Mouse (Mus musculus) midbrain, embryonic 12.5 days (tissue): ENCODE measurements around the gene Epha8. TPM values are rescaled to one million over a fixed set of nuclear protein-coding genes. Genes with fewer than 3 reads are reported as not detected.

Experiments
- ATAC-seq: fragments of 200-750 bp; cut with Nextera tagmentation; 2 replicates; pipeline ENCODE4 v1.8.0; 2017; ENCODE audit warnings: low read depth, moderate TSS enrichment, moderate library complexity; ENCODE audit not compliant: low FRiP score
- H3K27ac ChIP-seq: fragments of 300-500 bp; sonication (generic); replicated peaks from 2 replicates; pipeline ENCODE4 v1.5.1; 2016; ENCODE audit warnings: mild to moderate bottlenecking
- H3K27me3 ChIP-seq: fragments of 300-500 bp; sonication (generic); 2 replicates; pipeline ENCODE4 v1.6.1; 2016; ENCODE audit warnings: mild to moderate bottlenecking
- H3K36me3 ChIP-seq: fragments of 300-500 bp; sonication (generic); 2 replicates; pipeline ENCODE4 v1.6.1; 2016
- H3K4me1 ChIP-seq: fragments of 300-500 bp; sonication (generic); 2 replicates; pipeline ENCODE4 v1.6.1; 2016
- H3K4me2 ChIP-seq: fragments of 300-500 bp; sonication (generic); replicated peaks from 2 replicates; pipeline ENCODE4 v1.6.1; 2016; ENCODE audit warnings: mild to moderate bottlenecking, moderate library complexity
- H3K4me3 ChIP-seq: fragments of 300-500 bp; sonication (generic); 2 replicates; pipeline ENCODE4 v1.5.1; 2016; ENCODE audit warnings: mild to moderate bottlenecking
- H3K9ac ChIP-seq: fragments of 300-500 bp; sonication (generic); replicated peaks from 2 replicates; pipeline ENCODE4 v1.6.1; 2016; ENCODE audit warnings: mild to moderate bottlenecking, moderate library complexity
- H3K9me3 ChIP-seq: fragments of 300-500 bp; sonication (generic); 2 replicates; pipeline ENCODE4 v1.6.1; 2016; ENCODE audit warnings: mild to moderate bottlenecking
- WGBS: fragments of 180-500 bp; shearing (Covaris S2); methylation state at CpG from one replicate; pipeline ENCODE4 v1.1.7; 2016; 5-methylcytosine and 5-hydroxymethylcytosine counted together
- polyA plus RNA-seq: library from polyadenylated mRNA; unstranded; fragments of >200 nt; fragmentation: Nextera tagmentation; extraction: Ambion mirVana; gene quantifications from 2 replicates; pipeline ENCODE4 v1.2.1, GENCODE M21; 2016

Gene Epha8
- polyA plus RNA-seq, 1 experiment from 2014 or later: 10.9 TPM

- no peak overlapping the region for H3K27ac ChIP-seq
- WGBS: 84% methylated on average over 8 of the region's 8 CpGs
- peaks cover 78% of the 10 kb centered on the region for H3K27me3 ChIP-seq
Measured at GRCm38 (mm10) chr4:136918834-136919233, 37.8 kb downstream of the Epha8 start.

DNA sequence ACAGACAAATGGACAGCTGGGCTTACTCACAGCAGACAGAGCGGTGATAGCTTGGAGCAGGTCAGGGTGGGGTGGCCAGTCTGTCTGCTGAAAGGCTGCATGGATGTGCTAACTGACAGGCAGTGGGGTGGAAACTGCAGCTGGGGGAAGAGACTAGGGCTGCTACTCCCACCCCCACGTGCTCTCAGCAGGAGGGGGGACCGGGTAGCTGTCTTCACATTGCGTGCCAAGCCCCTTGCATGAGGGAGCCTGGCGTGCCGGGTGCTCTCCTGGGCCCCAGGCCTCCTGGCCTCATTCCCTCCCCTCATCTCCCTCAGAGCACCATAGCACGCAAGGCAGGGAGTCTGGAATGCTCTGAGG, 39.5 kb downstream of the Epha8 start:
- H3K9me3 ChIP-seq: no peaks in the 10 kb centered on the region
- peaks cover 73% of the 10 kb centered on the region for H3K27me3 ChIP-seq
- WGBS: 46% methylated on average over 7 of the region's 7 CpGs
- no peak overlapping the region for H3K4me3 ChIP-seq
- peaks cover 36% of the 10 kb centered on the region for H3K4me1 ChIP-seq
- H3K36me3 ChIP-seq: no peaks in the 10 kb centered on the region
- H3K27ac ChIP-seq: peak overlapping the region; percentile 65; the same call in 1 of the 2 replicates
- no peak overlapping the region for H3K9ac ChIP-seq
- no peak overlapping the region for H3K4me2 ChIP-seq
- ATAC-seq: no peak

More at GRCm38 (mm10) chr4:136918834-136919233, 37.8 kb downstream of the Epha8 start:
- Histone ChIP-seq H3K4me3 (no peak overlapping the region), H3K9me3 (no peaks in the 10 kb centered on the region), H3K36me3 (no peaks in the 10 kb centered on the region), H3K9ac (no peak overlapping the region), H3K4me2 (no peak overlapping the region), H3K4me1 (peaks cover 26% of the 10 kb centered on the region)
- ATAC-seq: no peak

- Histone ChIP-seq H3K4me3 (no peak overlapping the region), H3K27ac (peak overlapping the region; percentile 65), H3K9me3 (no peaks in the 10 kb centered on the region), H3K36me3 (no peaks in the 10 kb centered on the region), H3K4me2 (no peak overlapping the region), H3K9ac (no peak overlapping the region), H3K27me3 (peaks cover 73% of the 10 kb centered on the region), H3K4me1 (peaks cover 37% of the 10 kb centered on the region)
- 62% methylated on average over 20 of the region's 20 CpGs for WGBS
- ATAC-seq: no peak
Measured at GRCm38 (mm10) chr4:136916359-136917164, 40.1 kb downstream of the Epha8 start.

DNA sequence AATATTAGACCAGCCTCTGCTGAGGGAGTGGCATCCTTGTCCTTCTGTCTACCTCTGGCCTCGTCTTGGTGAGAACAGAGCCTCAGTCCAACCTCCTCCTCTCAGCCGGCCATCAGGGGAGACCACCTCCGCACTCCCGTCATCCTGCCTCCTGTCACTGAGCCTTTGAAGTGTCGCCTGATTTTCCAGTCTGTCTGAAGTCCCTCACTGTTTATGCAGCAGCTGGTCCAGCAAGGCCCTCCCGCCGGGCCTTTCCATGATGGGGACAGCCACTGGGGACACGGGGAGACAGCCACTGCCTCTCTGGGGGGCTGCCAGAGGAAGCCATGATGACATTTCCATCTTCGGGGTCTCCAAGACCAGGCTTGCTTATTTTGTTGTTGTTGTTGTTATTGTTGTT, 43.8 kb downstream of the Epha8 start:
- H3K27me3 ChIP-seq: peaks cover 81% of the 10 kb centered on the region
- H3K4me1 ChIP-seq: peaks cover 46% of the 10 kb centered on the region
- H3K36me3 ChIP-seq: no peaks in the 10 kb centered on the region
- H3K27ac ChIP-seq: peak overlapping the region; percentile 81
- peak overlapping the region; percentile 25; the same call in 1 of the 2 replicates for H3K4me2 ChIP-seq
- WGBS: 13% methylated on average over 9 of the region's 9 CpGs
- peak overlapping the region; percentile 9; the same call in 1 of the 2 replicates for H3K4me3 ChIP-seq
- no peak for ATAC-seq
- H3K9ac ChIP-seq: no peak overlapping the region
- H3K9me3 ChIP-seq: no peaks in the 10 kb centered on the region

GRCm38 (mm10) chr4:136911804-136912203, 44.8 kb downstream of the Epha8 start:
- H3K4me3 ChIP-seq: peak overlapping the region; percentile 9; the same call in 1 of the 2 replicates
- peaks cover 40% of the 10 kb centered on the region for H3K4me1 ChIP-seq
- H3K9me3 ChIP-seq: no peaks in the 10 kb centered on the region
- peak overlapping the region; percentile 81 for H3K27ac ChIP-seq
- H3K36me3 ChIP-seq: no peaks in the 10 kb centered on the region
- peaks cover 81% of the 10 kb centered on the region for H3K27me3 ChIP-seq
- H3K9ac ChIP-seq: no peak overlapping the region
- peak overlapping the region; percentile 40 for H3K4me2 ChIP-seq
- WGBS: 42% methylated on average over 9 of the region's 9 CpGs
- ATAC-seq: no peak; the same call in 1 of the 2 replicates

GRCm38 (mm10) chr4:136911211-136911646, 45.4 kb downstream of the Epha8 start:
- H3K36me3 ChIP-seq: no peaks in the 10 kb centered on the region
- H3K9me3 ChIP-seq: no peaks in the 10 kb centered on the region
- H3K27me3 ChIP-seq: peaks cover 83% of the 10 kb centered on the region
- H3K4me2 ChIP-seq: peak overlapping the region; percentile 40
- H3K27ac ChIP-seq: peak overlapping the region; percentile 81
- peaks cover 34% of the 10 kb centered on the region for H3K4me1 ChIP-seq
- no peak overlapping the region for H3K9ac ChIP-seq
- 3% methylated on average over 17 of the region's 17 CpGs for WGBS
- H3K4me3 ChIP-seq: no peak overlapping the region
- ATAC-seq: peak; percentile 77

DNA sequence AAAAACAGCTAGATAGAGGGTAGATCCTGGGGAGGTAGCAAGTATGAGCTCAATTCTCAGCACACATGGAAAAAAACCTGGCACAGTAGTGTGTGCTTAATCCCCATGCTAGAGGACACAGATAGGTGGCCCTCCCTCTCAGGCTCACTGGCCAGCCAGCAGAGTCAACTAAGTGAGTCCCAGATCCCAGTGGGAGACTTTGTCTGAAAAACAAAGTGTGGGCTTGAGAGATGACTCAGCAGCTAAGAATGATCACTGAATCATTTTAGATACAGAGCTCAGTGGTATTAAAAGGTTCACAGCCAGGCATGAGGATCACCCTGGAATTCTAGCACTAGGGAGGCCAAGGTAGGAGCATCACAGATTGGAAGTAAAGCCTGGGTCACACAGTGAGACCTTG, 48.8 kb downstream of the Epha8 start:
- no peak overlapping the region for H3K27ac ChIP-seq
- peaks cover 90% of the 10 kb centered on the region for H3K27me3 ChIP-seq
- no peak for ATAC-seq
- no peak overlapping the region for H3K4me3 ChIP-seq
- no peaks in the 10 kb centered on the region for H3K36me3 ChIP-seq
- no peak overlapping the region for H3K4me2 ChIP-seq
- H3K9ac ChIP-seq: no peak overlapping the region
- peaks cover 37% of the 10 kb centered on the region for H3K4me1 ChIP-seq
- H3K9me3 ChIP-seq: no peaks in the 10 kb centered on the region

- H3K9ac ChIP-seq: no peak overlapping the region
- H3K9me3 ChIP-seq: no peaks in the 10 kb centered on the region
- no peak overlapping the region for H3K4me2 ChIP-seq
- peaks cover 91% of the 10 kb centered on the region for H3K27me3 ChIP-seq
- no peak overlapping the region for H3K4me3 ChIP-seq
- H3K27ac ChIP-seq: no peak overlapping the region
- H3K4me1 ChIP-seq: peaks cover 29% of the 10 kb centered on the region
- no peak for ATAC-seq
- no peaks in the 10 kb centered on the region for H3K36me3 ChIP-seq
- WGBS: 14% methylated on average over 7 of the region's 7 CpGs
Measured at GRCm38 (mm10) chr4:136907033-136907432, 49.6 kb downstream of the Epha8 start.

DNA sequence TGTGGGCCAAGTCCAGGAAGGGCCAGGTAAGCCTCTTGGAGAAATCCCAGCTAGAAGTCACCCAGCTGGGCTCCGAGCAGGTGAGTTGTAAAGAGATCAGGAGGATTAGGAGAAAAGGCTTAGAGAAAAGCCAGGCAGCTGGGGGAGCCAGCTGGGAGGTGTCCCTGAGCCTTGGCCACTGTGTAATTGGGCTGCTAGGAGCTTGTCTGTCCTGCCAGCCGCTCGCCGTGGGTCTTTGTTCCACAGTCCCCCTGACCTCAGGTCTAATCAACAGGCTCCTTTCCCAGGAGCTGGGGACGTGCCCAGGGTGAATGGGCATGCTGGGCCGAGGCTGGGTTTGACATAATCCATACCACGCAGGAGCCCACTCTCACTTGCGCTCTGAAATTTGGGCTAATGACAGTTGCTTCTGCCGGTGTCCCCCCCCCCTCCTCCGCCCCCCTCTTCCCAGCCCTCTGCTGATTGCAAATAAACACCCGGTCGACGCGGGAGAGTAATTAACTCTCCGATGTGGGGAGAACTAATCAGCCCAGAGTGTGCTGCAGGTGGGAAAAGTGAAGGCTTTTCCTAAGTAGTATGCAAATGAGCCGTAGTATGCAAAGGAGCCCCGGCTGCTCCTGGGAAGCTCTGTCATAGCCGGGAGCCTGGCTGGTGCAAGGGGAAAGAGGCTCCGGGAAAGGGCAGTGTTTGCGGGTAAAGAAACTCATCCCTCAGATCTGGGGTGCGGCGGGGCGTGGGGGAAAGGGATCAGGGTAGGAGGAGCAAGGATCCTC, 51.7 kb downstream of the Epha8 start:
- Histone ChIP-seq H3K9ac (no peak overlapping the region; the same call in 1 of the 2 replicates), H3K36me3 (no peaks in the 10 kb centered on the region), H3K4me1 (peaks cover 15% of the 10 kb centered on the region), H3K4me3 (peak overlapping the region; percentile 6; the same call in 1 of the 2 replicates), H3K27ac (no peak overlapping the region; the same call in 1 of the 2 replicates), H3K27me3 (peaks cover 76% of the 10 kb centered on the region), H3K9me3 (no peaks in the 10 kb centered on the region), H3K4me2 (peak overlapping the region; percentile 38)
- ATAC-seq: peak; percentile 38; the same call in 1 of the 2 replicates
- under 1% methylated on average over 23 of the region's 23 CpGs for WGBS

- 69% methylated on average over 7 of the region's 7 CpGs for WGBS
- Histone ChIP-seq H3K9ac (no peak overlapping the region), H3K4me1 (peaks cover 12% of the 10 kb centered on the region; the same call in 1 of the 2 replicates), H3K9me3 (no peaks in the 10 kb centered on the region), H3K4me2 (no peak overlapping the region), H3K27me3 (peaks cover 73% of the 10 kb centered on the region), H3K36me3 (no peaks in the 10 kb centered on the region), H3K27ac (no peak overlapping the region), H3K4me3 (no peak overlapping the region)
- ATAC-seq: no peak
Measured at GRCm38 (mm10) chr4:136899154-136899553, 57.5 kb downstream of the Epha8 start.

DNA sequence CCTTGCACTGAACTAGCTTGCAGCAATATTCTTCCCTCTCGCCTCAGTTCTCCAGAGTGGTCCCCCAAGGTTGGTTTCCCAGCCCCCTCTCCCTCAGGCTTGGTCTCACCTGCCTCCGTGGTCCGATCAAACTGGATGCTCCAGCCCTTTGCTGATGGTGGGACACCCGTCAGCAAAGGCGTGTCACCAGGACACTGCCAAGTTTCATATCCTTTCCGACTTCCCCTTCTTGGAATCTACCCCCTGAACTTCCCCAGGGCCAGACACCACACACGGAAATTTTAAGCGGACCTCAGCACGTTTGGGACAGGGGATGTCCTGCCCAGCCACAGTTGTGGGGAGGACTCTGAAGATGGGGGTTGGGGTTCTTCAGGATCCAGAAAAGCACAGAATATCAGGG, 58.0 kb downstream of the Epha8 start, which contains the start of gene C1qa:
Gene C1qa (minus strand): TSS at position 167 of the 400 bp plus-strand sequence.
- Histone ChIP-seq H3K9ac (no peak within 1 kb of the TSS), H3K9me3 (no peaks in the 10 kb centered on the region), H3K4me2 (no peak within 1 kb of the TSS), H3K27ac (0 out of 2 replicates have a peak within 1 kb of the TSS, but pooled peaks have one; percentile 30), H3K4me3 (no peak within 1 kb of the TSS), H3K27me3 (peaks cover 71% of the 10 kb centered on the region), H3K4me1 (peaks cover 12% of the 10 kb centered on the region; the same call in 1 of the 2 replicates), H3K36me3 (no peaks in the 10 kb centered on the region)
- ATAC-seq: no peak
- WGBS: 84% methylated on average over 9 of the region's 9 CpGs
